Mouse (Mus musculus) right cerebral cortex, postnatal 25 days (tissue): ENCODE results near the gene Bend7.

Source experiments
- DNase-seq: peaks from one replicate; pipeline ENCODE4 v3.0.0; 2022

Bend7 gene

DNA sequence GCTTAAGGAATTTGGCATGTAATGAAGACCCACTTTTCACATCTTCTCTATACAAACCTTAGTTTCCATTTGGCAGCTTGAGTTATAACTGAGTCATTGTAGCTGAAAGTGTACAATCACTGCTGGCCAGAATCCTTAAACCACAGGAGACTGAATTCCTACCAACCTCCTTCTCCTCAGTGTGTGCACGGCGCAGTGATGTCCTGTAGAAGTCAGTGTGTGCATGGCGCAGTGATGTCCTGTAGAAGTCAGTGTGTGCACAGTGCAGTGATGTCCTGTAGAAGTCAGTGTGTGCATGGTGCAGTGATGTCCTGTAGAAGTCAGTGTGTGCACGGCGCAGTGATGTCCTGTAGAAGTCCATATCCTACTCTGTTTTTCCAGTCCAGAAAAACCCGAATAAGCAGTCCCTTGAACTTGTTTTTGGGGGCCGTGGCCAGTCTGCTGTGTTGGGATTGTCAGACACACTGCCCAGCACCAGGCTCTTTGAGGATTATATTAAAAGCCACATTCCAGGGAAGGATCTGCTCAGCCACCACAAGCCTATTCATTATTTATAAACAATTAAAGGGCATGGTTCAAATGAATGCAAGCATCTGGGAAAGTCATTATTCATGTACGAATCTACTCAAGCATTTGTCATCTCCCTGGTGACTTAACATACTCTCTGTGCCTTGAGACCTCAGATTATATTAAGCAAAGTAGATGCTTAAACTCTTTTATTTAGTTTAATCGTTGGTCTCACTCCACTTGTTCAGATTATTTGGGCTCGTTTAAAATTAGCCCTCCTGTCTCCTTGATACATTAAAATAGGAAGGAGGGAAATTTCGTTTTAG lies 65.4 kb downstream of the Bend7 start:
- DNase-seq = no peak

GRCm38 (mm10) chr2:4784012-4784411 lies 66.4 kb downstream of the Bend7 start:
- no peak for DNase-seq

DNA sequence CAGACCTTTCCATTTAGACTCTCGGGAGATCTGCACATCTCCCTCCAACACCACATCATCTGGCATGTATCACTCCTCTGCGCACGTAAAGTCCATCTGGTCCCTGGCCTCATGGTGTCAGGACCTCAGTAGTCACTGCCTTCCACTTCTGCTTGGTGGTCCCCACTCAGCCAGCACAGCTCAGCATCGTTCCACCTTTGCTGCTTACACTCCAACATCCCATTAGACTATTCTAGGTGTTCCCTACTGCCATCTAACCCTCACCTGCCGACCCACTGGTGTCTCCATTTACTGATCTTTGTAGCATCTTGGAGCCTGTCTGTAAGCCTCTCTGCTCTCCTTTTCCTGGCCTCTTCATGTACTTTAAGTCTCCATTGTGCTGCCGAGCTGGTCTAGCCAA lies 67.4 kb downstream of the Bend7 start:
- DNase-seq = no peak

DNA sequence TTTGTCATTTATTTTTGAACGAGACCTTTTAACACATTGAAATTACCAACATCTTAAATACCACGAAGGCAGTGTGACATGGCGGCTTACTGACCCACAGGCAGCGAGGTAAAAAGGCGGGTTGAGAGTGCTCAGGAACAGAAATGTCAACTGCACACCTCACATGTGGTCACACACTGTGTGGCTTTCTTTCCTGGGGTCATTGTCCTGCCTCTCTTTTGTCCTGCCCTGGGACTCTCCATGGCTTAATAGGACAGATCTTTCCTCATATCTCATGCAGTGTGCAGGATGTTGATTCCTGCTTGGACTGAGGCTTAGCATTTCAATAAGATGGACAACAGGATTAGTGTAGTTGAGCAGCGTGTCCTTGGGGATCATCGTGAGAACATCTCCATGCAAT lies 69.6 kb downstream of the Bend7 start:
- DNase-seq = no peak

DNA sequence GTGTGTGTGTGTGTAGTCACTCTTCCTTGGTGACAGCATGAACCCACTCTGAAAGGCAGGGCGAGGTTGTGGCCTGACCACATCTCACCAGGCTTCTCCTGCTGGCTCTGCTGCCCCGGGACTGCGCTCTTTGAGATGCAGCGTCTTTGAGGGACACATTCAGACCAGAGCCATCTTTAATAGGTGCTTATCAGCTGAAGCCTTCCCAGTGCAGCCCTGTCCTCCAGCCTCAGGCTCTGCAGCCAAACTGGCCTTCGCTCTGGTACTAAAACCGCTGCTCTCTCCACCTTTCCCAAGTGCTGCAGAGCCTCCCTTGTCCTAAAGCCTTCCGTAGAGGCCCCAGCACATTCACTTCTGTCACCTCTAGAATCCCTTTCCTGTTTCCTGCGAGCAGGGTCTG lies 74.0 kb downstream of the Bend7 start:
- DNase-seq = no peak

DNA sequence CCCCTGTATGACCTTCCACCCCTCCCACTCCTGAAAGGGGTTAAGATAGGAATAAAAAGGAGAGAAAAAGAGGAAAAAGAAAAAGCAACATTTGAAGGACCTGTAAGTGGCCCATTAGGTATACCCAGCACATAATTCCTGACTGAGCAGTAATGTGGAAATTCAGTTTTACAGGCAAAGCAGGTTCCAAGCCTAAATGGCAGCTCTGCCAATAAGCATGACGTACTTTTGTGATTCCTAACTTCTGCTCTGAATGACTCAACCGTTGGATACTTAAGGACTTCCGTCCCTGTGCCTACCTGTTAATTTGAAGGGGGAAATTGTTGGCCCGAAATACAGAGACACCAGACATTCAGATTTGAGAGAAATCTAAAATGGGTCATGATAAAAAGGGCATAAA lies 74.9 kb downstream of the Bend7 start:
- DNase-seq = no peak

- DNase-seq = no peak
Observed at GRCm38 (mm10) chr2:4802395-4803176, 85.0 kb downstream of the Bend7 start.

DNA sequence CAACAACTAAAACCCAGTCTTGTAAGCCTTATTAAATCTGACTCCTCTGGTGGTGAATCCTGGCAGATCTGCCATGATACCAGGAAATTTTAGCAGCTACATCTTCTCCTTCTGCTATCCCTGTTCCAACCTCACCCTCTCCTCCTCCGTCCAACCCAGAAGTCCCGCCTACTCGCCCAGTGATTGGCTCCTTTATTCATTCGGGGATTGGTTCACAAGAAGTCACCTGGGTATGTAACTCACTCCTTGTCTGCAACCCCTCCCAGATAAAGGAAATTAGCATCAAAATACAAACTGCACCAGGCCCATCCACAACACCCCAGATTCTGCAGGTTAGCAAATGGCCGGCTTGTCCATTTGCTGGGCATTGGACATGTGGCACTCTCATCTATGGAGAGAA lies 98.7 kb downstream of the Bend7 start:
- DNase-seq = no peak

- DNase-seq = no peak
Observed at GRCm38 (mm10) chr2:4817678-4818077, 100.0 kb downstream of the Bend7 start.

DNA sequence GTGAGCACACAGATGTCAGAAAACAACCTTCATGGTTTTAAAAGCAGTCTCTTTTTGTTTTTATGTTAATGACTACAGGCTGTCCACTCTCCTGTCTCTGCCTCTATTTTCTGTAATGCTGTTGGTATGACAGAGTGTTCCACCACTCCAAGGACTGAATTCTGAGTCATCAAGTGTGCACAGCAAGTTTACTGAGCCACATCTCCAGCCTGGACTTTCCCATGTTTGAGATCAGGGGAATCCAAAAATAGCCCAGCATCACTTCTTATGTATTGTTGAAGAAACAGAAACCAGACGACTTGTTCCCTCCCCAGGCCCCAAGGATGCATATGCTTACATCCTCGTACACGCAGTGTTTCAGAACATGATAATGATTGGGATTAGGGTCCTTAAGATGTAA lies 102.6 kb downstream of the Bend7 start:
- no peak for DNase-seq

DNA sequence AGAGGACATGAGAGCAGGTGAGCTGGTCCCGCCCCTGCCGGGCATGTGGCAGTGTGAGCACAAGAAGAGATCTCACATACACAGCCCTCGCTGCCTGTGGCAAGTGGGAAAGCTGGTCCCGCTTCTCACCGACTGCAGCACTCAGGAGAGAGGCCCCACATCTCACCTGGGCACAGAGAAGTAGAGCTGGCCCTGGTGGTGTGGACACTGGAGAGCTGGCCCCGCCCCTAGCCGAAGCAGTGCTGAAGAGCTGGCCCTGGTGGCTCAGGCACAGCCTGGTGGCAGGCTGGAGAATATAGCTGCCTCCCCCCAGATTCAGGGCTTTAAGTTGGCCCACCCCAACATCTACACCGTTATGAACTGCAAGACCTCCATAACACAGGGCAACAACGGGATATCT lies 106.4 kb downstream of the Bend7 start:
- no peak for DNase-seq

DNA sequence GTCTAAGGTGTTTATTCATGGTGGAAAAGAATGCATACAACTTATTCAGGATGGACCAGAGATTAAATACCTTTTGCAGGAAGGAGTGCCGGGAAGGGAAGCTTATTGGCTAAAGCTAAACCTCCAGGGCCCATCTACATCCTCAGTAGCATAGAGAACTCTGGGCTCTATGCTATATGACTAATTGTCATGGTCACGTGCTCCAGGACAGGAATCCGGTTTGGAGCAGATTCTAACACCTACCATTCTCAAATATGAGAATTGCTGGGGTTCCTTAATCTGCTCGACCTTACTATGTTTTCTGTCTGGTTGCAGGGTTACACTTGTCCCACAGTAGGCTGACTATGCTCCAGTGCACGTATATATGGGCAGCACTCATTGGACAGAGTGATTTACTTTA lies 110.4 kb downstream of the Bend7 start:
- DNase-seq = no peak

GRCm38 (mm10) chr2:4828446-4828997 lies 110.9 kb downstream of the Bend7 start:
- no peak for DNase-seq

GRCm38 (mm10) chr2:4829007-4829406 lies 111.4 kb downstream of the Bend7 start:
- no peak for DNase-seq

DNA sequence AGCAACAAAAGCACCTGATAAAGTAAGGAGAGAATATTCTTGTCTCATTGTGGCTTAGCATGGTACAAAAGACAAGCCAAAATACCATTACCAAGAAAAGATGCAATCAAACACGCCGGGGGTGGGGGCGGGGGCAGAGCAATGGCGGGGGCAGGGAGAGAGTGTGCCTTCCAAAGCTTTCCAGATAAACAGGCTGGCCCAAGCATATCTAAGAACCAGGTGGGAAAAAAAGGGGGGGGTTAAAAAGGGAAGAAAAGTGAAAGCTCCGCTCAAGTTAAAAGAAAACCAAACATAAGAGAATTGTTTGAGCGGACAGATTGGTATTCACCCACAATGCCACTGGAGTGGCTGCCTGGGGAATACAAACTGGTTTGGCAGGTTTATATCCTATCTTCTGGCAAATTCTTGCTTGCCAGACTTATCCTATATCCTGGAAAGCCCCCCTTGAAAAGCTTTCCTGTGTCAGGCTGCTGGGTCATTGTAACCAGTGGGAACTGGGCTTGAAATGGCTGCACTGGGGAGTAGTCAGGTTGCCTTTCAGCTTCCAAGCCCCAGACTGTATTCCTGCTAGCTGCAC lies 111.9 kb downstream of the Bend7 start:
- no peak for DNase-seq

DNA sequence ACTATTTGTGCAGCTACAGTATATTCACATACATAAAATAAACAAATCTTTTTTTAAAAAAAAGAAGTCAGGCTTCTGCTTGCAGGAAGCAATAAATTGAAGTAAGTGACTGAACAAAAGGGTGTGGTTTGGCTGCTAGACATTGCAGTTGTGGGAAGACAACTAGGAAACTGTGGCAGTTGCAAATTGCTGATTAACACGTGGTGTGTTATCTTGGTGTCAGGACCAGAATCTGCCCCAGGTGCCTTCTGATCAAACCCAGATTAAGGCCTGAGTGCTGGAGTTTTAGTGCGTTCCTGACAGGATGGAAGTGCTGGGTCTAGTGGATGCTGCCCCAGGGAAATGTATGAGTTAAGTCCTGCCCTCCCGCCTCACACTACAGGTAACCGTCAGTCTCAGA lies 113.9 kb downstream of the Bend7 start:
- no peak for DNase-seq

DNA sequence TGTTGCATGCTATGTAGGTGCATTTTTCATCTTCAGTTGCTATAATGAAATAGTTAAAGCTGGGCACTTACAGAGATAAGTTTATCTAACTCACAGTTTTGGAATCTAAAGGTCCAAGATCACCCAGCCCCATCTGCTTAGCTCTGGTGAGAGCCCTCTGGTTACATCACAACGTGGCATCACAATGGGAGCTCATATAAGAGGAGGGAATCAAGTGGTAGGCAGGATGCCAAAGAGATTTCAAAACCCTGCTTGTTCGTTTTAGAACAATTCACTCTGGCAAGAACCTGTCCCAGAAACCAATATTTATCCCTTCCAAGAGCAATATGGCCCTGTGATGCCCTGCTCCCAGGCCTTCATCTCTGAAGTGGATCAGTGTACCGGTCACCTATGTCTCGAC lies 114.5 kb downstream of the Bend7 start:
- DNase-seq = no peak

DNA sequence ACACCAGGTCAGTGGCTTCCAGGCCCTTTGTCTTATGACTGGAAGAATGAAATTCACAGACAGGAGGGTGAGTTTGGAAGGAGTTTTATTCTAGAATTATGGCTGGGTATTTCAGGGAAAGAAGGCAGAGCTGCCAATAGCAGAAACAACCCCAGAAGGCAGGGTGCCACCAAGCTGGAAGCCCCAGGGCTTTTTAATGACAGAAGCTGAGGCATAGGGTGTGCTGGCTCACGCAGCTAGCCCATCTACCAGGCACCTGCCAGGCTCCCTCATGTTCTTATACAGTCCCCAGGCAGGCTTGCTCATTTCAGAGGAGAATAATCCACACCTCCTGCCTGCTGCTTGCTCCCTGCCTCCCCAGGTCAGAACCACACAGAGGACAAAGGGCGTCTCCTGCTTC lies 131.8 kb downstream of the Bend7 start:
- DNase-seq = no peak
